Mouse (Mus musculus): ENCODE data around the gene Tctn1. TPM values are rescaled to one million over a fixed set of nuclear protein-coding genes. Genes with fewer than 3 reads are reported as not detected.

The Tctn1 gene
- total RNA-seq, 2 experiments from 2014 or later = 2.8 to 6.3 TPM

DNA sequence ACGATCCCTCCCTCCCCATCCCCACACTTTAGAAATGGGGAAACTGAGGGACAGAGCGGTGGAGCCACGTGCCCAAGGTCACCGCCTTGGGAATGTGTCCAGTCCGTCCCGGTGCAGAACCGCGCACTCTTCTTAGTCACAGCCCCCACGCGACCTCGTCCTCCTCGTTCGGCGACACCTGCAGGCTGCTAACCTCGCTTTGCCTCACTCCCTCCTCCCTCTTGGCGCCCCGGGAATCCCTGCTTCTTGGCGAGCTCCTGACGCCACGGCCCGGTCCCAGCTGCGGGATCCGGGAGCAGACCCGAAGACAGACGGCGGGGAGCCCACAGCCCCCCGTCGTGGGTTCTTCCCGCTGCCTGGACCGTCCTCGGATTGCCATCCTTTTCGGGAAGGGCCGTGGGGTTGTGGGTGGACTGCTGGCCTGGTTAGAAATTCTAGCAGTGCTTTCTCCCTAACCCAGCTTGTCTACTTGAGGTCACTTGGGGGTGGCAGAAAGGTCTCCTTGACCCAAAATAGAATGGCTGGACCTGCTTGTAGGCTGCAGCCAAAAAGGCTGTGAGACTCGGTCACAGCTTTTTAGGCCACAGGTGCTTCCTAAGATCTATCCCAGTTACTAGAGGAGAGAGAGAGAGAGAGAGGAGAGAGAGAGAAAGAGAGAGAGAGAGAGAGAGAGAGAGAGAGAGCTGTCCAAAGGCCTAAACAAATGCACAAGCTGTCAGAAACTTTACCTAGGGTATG is 20.9 kb upstream of the Tctn1 start:
- peak; percentile 55 for DNase-seq

DNA sequence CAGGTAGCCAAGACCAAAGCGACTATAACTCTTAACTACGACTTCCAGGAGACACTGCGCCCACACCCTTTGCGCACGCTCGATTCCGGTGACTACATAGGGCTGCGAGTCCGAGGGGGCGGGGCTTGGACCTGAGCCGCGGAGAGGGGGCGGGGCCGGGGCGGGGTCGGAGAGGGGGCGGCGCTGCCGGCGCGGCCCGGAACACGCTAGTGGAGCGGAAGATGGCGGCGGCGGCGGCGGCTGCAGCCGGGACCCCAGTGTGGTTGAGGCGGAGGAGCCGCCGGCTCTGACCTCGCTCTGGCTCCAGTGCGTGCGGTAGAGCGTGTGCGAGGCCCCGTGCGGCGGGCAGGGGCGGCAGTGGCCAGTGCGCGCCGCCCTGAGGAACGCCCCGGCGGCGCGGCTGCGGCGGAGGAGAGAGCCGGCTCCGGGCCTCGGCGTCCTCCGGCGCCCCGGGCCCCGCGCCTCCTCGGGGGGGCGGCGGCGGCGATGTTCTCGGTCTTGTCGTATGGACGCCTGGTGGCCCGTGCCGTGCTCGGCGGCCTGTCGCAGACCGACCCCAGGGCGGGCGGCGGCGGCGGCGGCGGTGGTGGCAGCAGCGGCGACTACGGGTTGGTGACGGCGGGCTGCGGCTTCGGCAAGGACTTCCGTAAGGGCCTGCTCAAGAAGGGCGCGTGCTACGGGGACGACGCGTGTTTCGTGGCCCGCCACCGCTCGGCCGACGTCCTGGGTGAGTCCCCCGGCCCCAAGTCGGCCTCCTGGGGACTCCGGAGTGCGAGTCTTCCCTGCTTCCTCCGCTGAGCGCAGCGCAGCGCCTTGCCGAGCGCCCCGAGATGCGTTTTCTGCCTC is 20.1 kb upstream of the Tctn1 start, which contains the start of gene Pptc7:
Gene Pptc7, plus strand, starts transcription at position 183 of the 846 bp plus-strand sequence.
- peak; percentile 96 for DNase-seq

DNA sequence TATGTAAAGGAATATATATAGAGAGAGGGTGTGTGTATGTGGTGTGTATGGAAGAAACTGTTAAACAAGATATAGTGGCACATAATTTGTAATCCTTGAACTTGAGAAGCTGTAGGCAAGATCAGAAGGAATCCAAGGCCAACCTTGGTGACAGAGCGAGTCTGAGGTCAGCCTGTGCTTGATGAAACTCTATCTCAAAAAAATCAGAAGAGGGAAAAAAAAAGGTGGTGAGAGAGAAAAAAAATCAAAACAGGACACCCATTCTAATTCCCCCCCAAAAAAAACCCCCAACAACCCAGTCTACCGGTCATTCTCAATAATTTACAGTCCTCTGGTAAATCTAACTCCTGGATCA is 19.5 kb upstream of the Tctn1 start:
- DNase-seq = no peak

- DNase-seq = peak; percentile 39
Measured at GRCm38 (mm10) chr5:122280827-122281462, 16.7 kb upstream of the Tctn1 start.

- DNase-seq = no peak
Measured at GRCm38 (mm10) chr5:122280422-122280826, 16.2 kb upstream of the Tctn1 start.

GRCm38 (mm10) chr5:122279799-122280421 is 15.7 kb upstream of the Tctn1 start:
- no peak for DNase-seq

DNA sequence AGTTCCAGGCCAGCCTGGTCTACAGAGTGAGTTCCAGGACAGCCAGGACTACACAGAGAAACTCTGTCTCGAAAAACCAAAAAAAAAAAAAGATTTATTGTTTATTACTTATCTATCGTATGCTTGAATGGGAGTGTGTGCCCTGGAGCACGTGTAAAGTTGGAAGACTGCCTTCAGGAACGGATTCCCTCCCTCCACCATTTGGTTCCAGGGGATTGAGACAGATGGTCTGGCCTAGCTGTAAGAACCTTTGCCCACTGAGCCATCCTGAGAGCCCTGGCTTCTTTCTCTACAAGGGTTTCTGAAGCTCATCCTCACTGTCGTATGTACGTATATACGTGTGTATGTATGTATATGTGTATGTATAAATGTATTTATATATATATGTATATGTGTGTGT is 14.7 kb upstream of the Tctn1 start:
- DNase-seq = no peak

- no peak for DNase-seq
Measured at GRCm38 (mm10) chr5:122274785-122275184, 10.5 kb upstream of the Tctn1 start.

DNA sequence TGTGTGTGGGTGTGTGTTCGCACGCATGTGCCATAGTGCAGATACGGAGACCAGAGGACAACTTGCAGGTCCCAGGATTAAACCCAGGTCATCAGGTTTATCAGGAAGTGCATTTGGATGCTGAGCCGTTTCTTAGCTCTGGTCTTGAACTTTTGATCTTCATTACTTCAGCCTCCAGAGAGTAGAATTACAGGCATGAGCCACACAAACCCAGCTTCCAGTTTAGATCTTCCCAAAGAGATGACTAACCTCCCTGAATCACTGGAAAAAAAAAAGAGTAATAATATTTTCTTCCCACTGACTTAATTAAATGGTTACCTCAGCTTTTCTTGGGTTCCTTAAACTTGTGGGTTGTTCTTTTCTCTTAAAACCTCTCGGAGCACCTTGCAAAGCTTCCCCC is 8.6 kb upstream of the Tctn1 start:
- DNase-seq = no peak

GRCm38 (mm10) chr5:122268858-122269604 is 4.8 kb upstream of the Tctn1 start:
- no peak for DNase-seq

GRCm38 (mm10) chr5:122267899-122268298 is 3.6 kb upstream of the Tctn1 start:
- DNase-seq = peak; percentile 77

GRCm38 (mm10) chr5:122267136-122267535 is 2.9 kb upstream of the Tctn1 start:
- no peak for DNase-seq

- DNase-seq = no peak
Measured at GRCm38 (mm10) chr5:122265942-122266341, 1.7 kb upstream of the Tctn1 start.

DNA sequence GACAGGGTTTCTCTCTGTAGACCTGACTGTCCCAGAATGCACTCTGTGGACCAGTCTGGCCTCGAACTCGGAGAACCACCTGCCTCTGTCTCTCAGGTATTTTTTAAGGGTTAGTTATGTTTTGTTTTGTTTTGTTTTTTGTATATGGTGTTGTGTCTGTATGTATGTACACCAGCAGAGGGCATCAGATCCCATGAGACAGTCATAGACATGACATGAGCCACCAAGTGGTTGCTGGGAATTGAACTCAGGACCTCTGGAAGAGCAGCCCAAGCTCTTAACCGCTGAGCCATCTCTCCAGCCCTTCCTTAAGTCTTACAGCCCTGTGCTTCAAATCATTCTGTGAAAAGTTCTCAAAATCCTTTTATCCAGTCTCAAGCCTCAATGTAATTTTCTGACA is 927 bp upstream of the Tctn1 start:
- no peak for DNase-seq

- DNase-seq = no peak
Measured at GRCm38 (mm10) chr5:122262104-122262503, 2.2 kb downstream of the Tctn1 start.

GRCm38 (mm10) chr5:122258027-122258741 is 6.1 kb downstream of the Tctn1 start:
- DNase-seq = no peak

- no peak for DNase-seq
Measured at GRCm38 (mm10) chr5:122251895-122252606, 12.2 kb downstream of the Tctn1 start.

GRCm38 (mm10) chr5:122249281-122249680 is 15.0 kb downstream of the Tctn1 start:
- no peak for DNase-seq

DNA sequence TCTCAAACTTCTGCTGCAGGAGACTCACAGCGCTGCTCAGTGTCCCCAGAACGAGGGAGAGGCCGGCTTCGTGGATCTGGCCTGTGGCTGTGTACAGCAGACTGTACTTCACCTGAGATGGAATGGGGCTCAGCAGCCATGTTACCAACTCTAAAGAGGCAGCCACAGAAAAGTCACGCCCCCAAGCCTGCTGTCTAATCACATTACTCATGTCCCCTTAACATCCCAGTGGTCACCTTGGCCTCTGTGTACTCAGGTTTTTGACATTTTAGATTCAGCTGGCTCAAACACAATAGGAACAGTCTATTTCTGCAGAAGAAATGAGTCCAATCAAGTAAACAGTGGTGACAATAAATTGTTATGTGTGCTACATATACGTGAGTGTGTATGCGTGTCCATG is 16.3 kb downstream of the Tctn1 start:
- DNase-seq = no peak

- no peak for DNase-seq
Measured at GRCm38 (mm10) chr5:122247529-122247928, 16.7 kb downstream of the Tctn1 start.
